Mouse (Mus musculus): ENCODE results near the gene Asdurf.
"Not testable (repeated sequence)": the region's sequence is repeated elsewhere in the genome, so short reads cannot be mapped to it uniquely, and the experiment has no call there.

The Asdurf gene

DNA sequence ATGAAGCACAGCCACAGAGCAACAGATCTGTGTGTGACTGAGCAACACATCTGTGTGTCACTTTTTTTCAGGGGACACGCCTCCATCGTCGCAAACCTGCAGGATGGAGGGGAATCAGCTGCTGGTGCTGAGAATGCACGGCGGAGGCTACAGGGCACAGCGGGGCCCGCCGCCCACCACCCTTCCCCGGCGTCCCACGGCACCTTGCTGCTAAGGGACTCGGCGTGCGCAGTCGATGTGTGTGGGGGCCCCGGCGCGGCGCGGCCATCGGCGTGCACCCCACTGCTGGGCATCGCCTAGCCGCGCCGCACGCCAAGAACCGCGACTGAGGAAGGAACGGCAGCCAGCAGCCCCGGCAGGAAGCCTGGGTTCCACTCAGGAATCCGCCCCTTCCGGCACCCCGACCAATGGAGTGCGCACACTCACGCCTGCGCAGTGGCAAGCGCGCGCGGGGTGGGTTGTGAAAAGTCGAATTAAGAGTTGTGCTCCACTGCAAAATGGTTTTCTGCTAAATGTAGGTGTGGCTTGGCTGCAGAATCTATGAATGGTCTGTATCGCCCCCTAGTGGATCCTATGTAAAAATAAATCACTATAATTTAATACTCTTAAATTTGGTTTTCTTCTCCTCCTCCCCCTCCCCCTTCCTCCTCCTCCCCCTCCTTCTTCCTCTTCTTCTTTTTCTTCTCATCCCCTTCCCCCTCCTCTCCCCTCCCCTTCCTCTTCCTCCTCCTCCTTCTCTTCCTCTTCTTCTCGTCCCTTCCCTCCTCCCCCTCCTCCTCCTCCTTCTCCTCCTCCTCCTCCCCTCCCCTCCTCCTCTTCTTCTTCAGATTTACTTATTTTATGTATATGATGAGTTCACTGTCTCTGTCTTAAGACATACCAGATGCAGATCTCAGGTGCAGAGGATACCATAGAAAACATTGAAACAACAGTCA lies at the start of gene Asdurf, which contains the start of the genes Gm28551 and Asnsd1:
Gene Asdurf (minus strand): TSS at position 293 of the 935 bp plus-strand sequence.
Gene Gm28551 (minus strand): TSS at position 341 of the 935 bp plus-strand sequence.
Gene Asnsd1 (minus strand): TSS at position 426 of the 935 bp plus-strand sequence.
- DNase-seq (ENCODE audit: low spot score), result peak; percentile 99

DNA sequence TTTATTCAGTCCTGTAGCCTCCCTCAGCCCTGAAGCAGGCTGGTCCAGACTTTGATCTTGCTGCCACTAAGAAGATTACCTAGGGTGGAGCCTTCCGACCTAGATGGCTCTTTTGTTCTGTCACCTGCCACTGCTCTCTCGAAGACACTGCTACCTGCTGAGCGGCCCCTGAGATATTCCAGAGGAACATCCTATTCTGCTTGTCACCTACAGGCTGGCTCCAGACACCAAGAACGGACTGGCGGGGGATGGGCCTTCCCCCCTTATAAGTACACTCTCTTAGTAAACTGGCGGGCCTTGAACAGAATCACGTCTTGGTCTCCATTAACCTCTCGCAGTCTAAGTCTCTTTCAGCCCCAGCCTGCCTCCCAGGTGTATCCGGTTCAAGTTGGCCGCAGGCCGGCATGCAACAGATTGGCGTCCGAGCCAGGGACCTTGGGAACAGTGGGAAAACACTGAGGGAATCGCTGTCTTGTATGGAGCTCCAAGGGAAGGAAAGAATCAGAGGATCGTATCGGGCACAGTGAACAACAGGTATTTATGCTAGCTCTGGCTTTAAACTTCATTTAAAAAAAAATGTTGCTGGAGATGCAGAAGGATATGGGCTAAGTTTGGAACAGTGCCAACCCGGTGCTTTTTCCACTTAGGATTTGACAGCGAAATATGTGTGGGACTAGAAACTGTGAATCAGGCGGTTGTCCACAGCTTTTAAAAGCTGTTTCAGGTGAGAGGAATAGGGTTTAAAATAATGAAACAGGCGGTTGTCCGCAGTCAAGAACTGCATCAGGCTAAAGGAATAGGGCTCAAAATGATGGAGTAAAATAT lies 41.7 kb upstream of the Asdurf start:
- not testable (repeated sequence) for DNase-seq (ENCODE audit: low spot score)

DNA sequence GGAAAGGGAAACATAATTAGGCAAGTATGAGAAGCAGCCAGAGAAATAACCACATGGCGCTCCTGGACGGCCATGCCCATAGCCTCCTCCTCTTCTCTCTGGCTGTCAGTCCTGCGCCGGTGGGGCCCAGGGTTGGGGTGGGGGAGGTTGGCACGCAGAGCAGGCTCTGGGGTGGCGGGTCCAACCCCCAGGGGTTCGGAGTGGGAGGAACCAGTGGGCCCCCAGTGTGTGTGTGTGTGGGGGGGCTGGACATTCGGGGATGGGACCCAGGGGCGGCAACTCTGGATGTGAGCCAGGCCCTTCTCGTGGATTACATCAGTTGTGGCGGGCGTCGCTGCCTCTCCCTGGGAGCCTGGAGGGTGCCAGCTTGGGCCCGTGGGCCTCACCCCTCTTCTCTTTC lies 36.3 kb upstream of the Asdurf start:
- DNase-seq (ENCODE audit: low spot score), result no peak

DNA sequence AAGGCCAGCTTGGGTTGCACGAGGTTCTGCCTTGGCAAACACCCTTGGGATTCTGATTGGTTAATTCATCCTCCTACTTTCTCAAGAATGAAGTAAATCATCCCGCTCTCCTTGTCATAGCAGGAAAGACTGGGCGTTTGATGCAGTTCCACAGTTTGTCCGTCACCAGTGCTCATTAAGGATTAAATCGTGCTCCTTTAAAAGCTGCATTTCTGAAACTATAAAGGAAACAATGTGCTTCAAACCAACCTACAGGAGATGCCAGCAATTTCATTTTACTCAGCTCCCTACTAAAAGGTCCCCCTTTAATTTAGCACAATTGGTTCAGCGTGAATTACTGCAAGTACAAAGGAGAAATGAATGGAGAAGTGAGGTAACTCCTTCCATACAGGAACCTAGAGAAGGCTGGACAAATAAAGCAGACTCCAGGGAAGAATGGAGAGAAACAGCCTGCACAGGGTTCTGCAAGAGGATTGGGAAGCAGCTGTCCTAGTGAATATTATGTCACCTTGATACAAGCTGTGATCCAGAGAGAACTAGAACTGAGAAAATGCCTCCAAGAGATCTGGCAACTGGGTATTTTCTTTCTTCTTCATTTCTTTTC lies 31.8 kb upstream of the Asdurf start:
- no peak for DNase-seq (ENCODE audit: low spot score)

DNA sequence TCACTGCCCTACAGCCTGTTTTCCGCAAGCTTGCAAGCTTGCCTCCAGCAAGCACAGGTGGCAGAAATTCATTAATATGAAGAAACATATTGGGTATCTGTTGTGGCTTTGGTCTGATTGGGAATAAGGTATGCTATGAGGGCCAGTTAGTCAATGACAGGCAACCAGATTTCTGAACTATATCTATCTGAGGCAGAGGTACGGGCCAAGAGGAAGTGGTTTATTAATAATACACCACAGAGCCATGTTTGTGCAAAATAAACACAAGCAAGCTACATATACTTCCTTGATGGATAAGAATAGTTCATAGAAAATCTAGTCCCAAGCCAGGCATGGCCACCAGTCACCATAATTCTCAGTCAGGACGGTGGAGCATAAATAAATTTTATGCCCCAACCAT lies 25.3 kb upstream of the Asdurf start:
- no peak for DNase-seq (ENCODE audit: low spot score)

DNA sequence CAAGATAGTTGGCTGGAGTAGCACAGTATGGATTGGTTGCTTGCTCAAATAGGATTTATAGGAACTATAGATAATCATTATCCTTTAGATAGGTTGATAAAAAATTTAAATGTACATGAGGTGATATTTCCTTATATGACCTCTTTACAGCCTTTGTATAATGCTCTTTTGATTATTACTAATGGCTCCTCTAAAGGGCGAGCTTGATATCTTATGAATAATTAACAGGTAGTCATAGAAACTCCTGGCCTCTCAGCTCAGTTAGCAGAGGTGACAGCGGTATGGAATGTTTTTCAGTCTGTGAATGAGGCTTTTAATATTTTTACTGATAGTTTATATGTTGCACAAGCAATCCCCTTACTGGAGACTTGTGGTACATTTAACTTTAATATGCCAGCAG lies 23.5 kb upstream of the Asdurf start:
- not testable (repeated sequence) for DNase-seq (ENCODE audit: low spot score)

DNA sequence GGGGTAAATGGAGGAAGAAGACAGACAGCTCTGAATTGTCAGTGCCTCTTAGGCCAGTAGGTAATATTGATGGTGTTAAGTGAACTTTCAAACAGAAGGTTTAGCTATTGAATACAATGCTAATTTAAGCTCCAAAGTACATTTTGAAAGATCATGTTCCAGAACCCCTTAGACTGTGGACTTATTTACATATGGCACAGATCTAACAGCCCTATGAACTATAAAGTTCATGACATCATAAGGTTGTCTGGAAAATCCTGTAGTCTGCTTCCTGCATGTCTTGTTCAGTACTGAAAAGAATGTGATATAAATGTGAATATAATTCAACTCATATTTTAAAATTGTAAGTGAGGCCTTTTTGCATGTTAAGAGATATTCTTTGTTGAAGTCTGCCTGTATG lies 6.6 kb upstream of the Asdurf start:
- no peak for DNase-seq (ENCODE audit: low spot score)

DNA sequence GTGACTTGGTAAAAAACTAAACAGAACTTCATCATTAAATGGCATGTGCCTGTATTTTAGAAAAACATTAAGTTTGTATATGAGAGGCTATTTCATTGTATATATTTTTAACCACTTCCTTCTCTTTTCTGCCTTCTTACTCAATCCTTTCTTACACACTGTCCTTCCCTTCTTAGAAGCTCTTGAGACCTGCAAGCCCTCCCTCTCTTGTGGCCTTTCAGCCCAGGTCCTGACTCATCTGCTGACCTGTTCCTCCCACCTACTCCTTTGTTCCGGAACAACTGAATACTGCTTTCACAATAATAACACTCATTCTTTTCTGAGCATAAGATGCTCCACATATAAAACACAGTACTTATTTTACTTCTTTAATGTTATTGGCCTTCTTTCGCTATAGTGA lies 11.3 kb downstream of the Asdurf start:
- no peak for DNase-seq (ENCODE audit: low spot score)

DNA sequence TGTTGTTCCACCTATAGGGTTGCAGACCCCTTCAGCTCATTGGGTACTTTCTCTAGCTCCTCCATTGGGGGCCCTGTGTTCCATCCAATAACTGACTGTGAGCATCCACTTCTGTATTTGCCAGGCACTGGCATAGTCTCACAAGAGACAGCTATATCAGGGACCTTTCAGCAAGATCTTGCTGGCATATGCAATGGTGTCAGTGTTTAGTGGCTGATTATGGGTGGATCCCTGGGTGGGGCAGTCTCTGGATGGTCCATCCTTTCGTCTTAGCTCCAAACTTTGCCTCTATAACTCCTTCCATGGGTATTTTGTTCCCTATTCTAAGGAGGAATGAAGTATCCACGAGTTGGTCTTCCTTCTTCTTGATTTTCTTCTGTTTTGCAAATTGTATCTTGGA lies 15.0 kb downstream of the Asdurf start:
- DNase-seq (ENCODE audit: low spot score), result not testable (repeated sequence)

DNA sequence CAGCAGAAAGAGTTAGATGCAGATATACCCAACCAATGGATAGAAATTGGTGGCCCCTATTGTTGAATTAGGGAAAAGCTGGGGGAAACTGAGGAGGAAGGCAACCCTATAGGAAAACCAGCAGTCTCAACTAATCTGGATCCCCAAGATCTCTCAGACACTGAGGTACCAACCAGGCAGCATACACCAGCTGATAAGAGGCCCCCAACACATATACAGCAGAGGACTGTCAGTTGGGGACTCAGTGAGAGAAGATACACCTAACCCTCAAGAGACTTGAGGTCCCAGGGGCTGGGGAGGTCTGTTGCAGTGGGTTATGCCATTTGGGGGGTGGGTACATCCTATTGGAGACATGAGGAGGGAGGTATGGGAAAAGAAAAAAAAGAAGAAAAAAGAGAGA lies 17.0 kb downstream of the Asdurf start:
- no peak for DNase-seq (ENCODE audit: low spot score)

DNA sequence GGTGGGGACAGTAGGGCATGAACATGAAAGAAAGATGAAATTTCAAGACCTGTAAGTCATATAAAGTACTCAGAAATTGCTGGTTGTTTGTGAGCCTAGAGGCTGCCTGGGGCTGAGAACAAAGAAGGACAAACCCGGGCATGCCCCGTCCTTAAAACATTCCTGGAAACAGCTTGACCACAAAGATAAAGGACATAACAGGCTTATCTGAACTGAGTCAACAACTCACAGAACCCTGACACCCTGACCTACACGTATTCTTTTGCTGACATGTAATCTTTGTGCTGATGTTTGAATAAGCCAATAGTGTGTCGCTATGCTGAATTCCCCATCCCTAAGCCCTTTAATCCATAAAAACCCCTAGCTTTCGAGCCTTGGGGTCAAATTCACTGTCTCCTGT lies 18.9 kb downstream of the Asdurf start:
- DNase-seq (ENCODE audit: low spot score), result not testable (repeated sequence)

DNA sequence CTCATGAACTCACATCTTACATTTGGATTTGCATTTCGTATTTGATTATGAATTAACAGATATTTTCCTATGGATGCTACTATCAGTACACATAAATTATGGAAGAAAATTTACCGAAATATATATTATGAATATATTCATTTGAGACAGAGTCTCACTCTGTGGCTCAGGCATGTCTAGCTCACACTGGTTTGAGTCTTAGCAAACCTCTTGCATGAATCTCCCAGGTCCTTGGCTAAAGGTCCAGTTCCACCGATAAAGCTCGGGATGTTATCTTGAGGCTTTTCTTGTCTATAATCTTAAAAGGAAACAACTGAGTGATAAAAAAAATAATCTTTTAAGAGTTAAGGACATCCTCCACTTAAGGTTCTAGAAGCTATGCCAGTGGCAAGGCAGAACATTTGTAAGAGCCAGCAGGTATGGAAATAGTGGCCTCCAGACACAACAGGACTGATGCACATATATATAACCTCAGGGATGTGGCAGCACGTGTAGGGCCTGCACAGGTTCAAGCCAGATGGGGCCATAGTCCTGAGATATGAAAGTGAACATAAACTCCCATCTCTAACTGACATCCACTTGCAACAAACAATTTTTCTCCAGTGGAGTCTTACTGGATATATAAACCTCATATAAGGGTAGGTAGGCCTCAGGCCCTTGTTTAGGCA lies 27.5 kb downstream of the Asdurf start:
- no peak for DNase-seq (ENCODE audit: low spot score)

DNA sequence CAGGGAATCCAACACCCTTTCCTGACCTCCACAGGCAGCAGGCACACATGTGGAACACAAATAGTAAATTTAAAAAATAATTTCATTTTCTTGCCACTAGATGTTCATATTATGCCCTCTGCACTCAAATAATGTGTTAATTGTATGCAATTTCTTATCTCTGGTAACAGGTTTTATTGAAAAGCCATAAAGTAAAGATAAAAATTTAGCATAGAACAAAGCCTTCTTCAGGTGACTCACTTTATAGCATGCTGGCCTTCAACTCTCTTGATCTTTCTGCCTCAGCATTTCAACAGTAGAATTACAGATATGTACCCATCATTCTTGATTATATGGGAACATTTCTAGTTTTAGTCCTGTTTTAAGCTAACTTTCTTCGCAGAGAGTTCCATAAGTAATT lies 28.1 kb downstream of the Asdurf start:
- DNase-seq (ENCODE audit: low spot score), result no peak

DNA sequence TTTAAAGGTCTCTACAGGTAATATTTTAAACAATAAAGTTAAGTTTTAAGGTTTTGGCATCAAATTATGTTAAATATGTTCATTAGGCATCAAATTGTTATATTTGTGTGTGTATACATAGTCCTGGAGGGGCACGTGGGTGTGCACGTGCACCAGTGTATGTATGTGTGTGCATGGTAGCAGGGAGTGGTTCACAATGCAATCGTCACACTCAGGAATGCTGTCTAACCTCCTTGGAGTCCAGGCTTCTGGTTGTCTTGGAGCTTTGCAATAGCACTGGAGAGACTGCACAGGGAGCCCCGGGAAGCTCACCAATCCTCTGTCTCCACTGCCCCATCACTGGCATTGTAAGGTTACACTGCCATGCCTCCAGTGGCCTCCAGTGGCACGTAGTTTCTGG lies 29.2 kb downstream of the Asdurf start:
- no peak for DNase-seq (ENCODE audit: low spot score)

DNA sequence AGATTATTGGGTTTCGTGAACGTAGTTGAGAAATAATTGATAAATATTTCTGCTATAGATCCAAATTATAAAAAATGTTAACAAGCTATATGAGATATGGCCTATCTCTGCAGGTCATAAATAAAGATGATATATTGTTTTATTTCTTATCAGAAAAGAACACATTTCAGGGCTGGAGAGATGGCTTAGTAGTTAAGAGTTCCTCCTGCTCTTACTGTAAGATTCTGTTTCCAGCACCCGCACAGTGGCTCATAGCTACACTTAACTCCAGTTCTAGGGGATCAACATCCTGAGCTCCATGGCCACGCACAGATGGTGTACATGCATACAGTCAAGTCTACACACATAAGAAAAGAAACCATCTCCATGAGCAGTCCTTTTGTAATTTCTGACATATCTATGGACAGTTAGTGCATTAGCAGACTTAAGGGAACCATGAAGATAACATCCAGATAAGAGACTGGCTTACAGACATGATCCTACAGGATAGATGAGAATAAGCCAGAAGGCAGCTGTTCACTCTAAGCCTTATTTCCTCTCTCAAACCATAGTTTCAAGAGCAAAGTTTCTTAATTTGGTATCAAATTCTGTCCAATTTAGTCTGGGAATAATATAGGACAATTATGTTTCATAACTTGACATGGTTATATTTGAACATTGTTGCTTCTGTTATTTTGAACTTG lies 30.6 kb downstream of the Asdurf start:
- no peak for DNase-seq (ENCODE audit: low spot score)

DNA sequence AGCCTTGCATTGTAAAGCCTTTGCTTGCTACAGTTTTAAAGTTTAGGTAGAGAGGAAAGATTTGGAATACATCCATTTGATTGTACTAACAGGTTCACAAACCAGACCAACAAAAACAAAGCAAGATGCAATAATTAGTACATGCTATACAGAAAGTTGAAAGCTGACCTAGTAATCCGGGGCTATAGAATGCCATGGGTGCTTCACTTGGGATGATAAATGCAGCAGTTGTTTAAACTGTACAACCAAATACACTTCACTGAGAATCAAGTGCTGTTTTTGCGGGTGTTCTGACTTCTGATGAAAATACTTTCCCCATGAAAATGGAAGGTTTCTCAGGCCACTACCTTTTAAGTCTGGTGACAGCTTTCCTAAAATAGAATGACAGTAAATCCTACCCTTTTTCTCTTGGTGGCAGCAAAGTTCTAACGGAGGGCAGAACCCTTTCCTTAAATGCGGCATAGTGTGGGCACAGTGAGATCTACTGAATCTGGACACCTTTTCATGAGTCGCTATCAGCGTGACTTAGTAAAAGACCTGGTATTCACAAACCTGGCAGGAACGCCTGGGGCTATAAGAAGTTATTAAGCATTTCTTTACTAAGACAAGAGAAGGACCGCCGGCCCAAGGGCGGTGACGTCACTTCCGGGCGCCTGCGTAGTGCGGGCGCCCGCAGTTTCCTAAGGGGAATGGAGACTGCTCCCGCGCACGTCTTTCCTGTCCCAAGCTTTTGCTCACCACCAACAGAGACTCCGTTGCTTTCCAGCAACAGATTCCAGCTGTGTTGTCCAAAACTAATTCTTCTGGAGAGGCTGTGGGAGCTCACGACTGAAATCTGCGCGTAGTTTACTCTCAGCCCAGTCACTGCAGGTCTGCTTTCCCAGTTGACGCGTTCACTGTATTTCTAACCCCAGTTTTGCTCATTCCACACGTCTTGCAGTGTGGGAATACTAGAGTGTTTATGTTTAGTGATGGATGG lies 39.1 kb downstream of the Asdurf start, which contains the start of gene Osgepl1:
Gene Osgepl1 (plus strand): TSS at position 636 of the 979 bp plus-strand sequence.
- DNase-seq (ENCODE audit: low spot score), result peak; percentile 74

DNA sequence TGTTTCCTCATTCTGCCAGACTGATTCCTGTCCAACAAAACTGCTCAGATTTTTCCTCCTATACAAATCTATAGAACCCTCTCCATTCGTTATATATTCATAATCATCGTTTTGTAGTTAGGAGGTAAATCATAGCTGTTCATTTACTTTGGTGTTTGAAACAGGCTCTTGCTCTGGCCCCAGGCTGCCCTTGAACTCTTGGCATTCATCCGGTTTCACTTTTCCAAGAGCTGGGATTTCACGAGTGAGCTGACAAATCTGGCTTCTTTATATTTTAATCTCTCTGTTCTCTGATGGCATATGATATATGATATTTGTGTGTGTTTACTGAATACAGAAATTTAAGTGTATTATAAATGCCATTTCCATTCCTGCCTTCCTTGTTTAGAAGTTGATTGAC lies 51.9 kb downstream of the Asdurf start:
- no peak for DNase-seq (ENCODE audit: low spot score)
